Mouse (Mus musculus) ES-Bruce4 (cell line): ENCODE data around the gene Hes6. TPM values are rescaled to one million over a fixed set of nuclear protein-coding genes. Genes with fewer than 3 reads are reported as not detected.

Experiments
- H3K27ac ChIP-seq: 2 replicates; pipeline ENCODE4 v1.5.1; 2012; ENCODE audit warnings: low read length, inconsistent platforms; ENCODE audit not compliant: insufficient read depth
- H3K27me3 ChIP-seq: 2 replicates; pipeline ENCODE4 v1.6.1; 2012; ENCODE audit warnings: mild to moderate bottlenecking, low read length, inconsistent platforms; ENCODE audit not compliant: control insufficient read depth, poor library complexity, insufficient read depth, severe bottlenecking
- H3K36me3 ChIP-seq: 2 replicates; pipeline ENCODE4 v1.6.1; 2012; ENCODE audit warnings: inconsistent platforms, mild to moderate bottlenecking, low read length, moderate library complexity; ENCODE audit not compliant: control insufficient read depth, poor library complexity, insufficient read depth, severe bottlenecking
- H3K4me1 ChIP-seq: one replicate; pipeline ENCODE4 v1.8.1; 2011; ENCODE audit warnings: low read length; ENCODE audit not compliant: control insufficient read depth, insufficient read depth
- H3K4me3 ChIP-seq: 2 replicates; pipeline ENCODE4 v1.5.1; 2011; ENCODE audit warnings: low read depth, mild to moderate bottlenecking, low read length
- H3K9ac ChIP-seq: 2 replicates; pipeline ENCODE4 v1.6.1; 2012; ENCODE audit warnings: low read depth, mild to moderate bottlenecking, inconsistent platforms; ENCODE audit not compliant: poor library complexity, severe bottlenecking
- H3K9me3 ChIP-seq: replicated peaks from 2 replicates; pipeline ENCODE4 v1.6.1; 2012; ENCODE audit warnings: mild to moderate bottlenecking, low read length, inconsistent platforms; ENCODE audit not compliant: control insufficient read depth, poor library complexity, insufficient read depth, severe bottlenecking
- CTCF ChIP-seq: IDR thresholded peaks from one replicate; pipeline ENCODE4 v1.8.1; 2011; ENCODE audit warnings: low read depth, low read length
- EP300 ChIP-seq: IDR thresholded peaks from 2 replicates; pipeline ENCODE4 v1.6.1; 2011; ENCODE audit warnings: low read depth, low read length; ENCODE audit not compliant: insufficient read depth
- POLR2A ChIP-seq: IDR thresholded peaks from one replicate; pipeline ENCODE4 v1.8.1; 2011; ENCODE audit warnings: low read length; ENCODE audit not compliant: insufficient read depth
- polyA plus RNA-seq: library from polyadenylated mRNA; stranded (reverse); fragments of >200 nt; gene quantifications from 2 replicates; pipeline ENCODE4 v1.2.4, GENCODE M21; 2011; ENCODE audit warnings: low read depth; ENCODE audit not compliant: missing spikeins, insufficient read depth, insufficient read length

Gene Hes6
- polyA plus RNA-seq, 1 experiment = 13.0 TPM

- H3K36me3 ChIP-seq = no peaks in the 10 kb centered on the region
- H3K27ac ChIP-seq = no peak overlapping the region
- no peaks in the 10 kb centered on the region for H3K27me3 ChIP-seq
- no peak overlapping the region for H3K4me3 ChIP-seq
- no peaks in the 10 kb centered on the region for H3K9me3 ChIP-seq
- no peaks in the 10 kb centered on the region for H3K4me1 ChIP-seq
- no peak for TF ChIP-seq CTCF
- no peak for TF ChIP-seq EP300
- TF ChIP-seq POLR2A = no peak
- H3K9ac ChIP-seq = 0 out of 2 replicates have a peak overlapping the region, but pooled peaks have one; percentile 7
Observed at GRCm38 (mm10) chr1:91414903-91415302, 1.1 kb upstream of the Hes6 start.

DNA sequence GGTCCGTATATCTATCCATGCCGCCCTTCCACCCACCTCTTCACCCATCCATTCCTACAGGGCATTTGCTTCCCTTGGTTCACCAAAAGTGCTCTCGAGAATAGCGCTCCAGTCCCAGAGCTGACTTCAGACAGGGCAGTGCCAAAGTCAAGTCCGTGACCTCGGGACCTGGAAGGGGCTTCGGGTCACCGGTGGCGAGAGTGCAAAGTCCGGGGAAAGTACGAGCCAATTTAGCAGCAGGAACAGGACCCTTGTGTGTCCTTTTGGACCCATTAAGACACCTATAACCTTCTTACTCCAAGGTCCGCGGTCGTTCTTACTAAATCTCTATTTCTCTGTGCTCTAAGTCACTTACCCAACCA lies 321 bp downstream of the Hes6 start:
- Histone ChIP-seq H3K4me1 (no peaks in the 10 kb centered on the region), H3K9ac (0 out of 2 replicates have a peak overlapping the region, but pooled peaks have one; percentile 7), H3K36me3 (no peaks in the 10 kb centered on the region), H3K27ac (peak overlapping the region; percentile 54), H3K4me3 (peak overlapping the region; percentile 80), H3K27me3 (no peaks in the 10 kb centered on the region), H3K9me3 (no peaks in the 10 kb centered on the region)
- no peak for TF ChIP-seq CTCF
- TF ChIP-seq EP300 = no peak
- no peak for TF ChIP-seq POLR2A

DNA sequence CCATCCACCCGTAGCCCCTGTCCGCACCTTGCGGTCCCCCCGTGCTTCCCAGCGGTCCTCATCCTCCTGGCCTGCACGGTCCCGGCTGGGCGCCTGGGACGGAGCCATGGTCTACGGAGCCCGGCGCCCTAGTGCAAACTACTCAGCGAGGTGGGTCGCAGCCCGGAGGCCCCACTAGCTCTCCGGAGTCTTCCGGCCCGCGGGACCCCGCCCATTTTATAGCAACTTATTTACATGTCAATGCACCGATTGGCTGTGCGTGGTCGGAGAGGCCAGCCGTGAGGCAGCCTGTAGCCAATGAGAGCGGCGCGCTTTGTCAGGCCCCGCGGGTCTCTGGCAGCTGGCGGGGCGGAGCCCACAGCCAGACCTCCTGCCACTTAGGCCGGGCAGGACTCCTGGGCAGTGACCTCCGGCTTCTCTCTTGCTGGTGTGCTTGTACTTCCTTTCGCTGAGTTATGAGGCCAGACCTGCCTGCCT lies 770 bp downstream of the Hes6 start:
- TF ChIP-seq POLR2A = peak; percentile 51
- TF ChIP-seq EP300 = peak; percentile 76
- TF ChIP-seq CTCF = no peak
- Histone ChIP-seq H3K4me1 (no peaks in the 10 kb centered on the region), H3K9me3 (no peaks in the 10 kb centered on the region), H3K36me3 (no peaks in the 10 kb centered on the region), H3K9ac (peak overlapping the region; percentile 67), H3K4me3 (peak overlapping the region; percentile 80), H3K27me3 (no peaks in the 10 kb centered on the region), H3K27ac (peak overlapping the region; percentile 54)

GRCm38 (mm10) chr1:91412286-91413029 lies 1.4 kb downstream of the Hes6 start:
- no peaks in the 10 kb centered on the region for H3K9me3 ChIP-seq
- no peaks in the 10 kb centered on the region for H3K36me3 ChIP-seq
- H3K9ac ChIP-seq = peak overlapping the region; percentile 67
- peak overlapping the region; percentile 75 for H3K4me3 ChIP-seq
- H3K27me3 ChIP-seq = no peaks in the 10 kb centered on the region
- no peak overlapping the region for H3K27ac ChIP-seq
- H3K4me1 ChIP-seq = no peaks in the 10 kb centered on the region
- no peak for TF ChIP-seq CTCF
- TF ChIP-seq EP300 = no peak
- no peak for TF ChIP-seq POLR2A

GRCm38 (mm10) chr1:91411631-91412285 lies 2.1 kb downstream of the Hes6 start:
- Histone ChIP-seq H3K9ac (no peak overlapping the region), H3K4me1 (no peaks in the 10 kb centered on the region), H3K27ac (no peak overlapping the region)

GRCm38 (mm10) chr1:91407819-91408218 lies 6.0 kb downstream of the Hes6 start:
- no peaks in the 10 kb centered on the region for H3K36me3 ChIP-seq
- H3K9me3 ChIP-seq = no peaks in the 10 kb centered on the region
- H3K4me3 ChIP-seq = no peak overlapping the region
- H3K4me1 ChIP-seq = no peaks in the 10 kb centered on the region
- H3K9ac ChIP-seq = no peak overlapping the region
- TF ChIP-seq POLR2A = no peak
- no peak for TF ChIP-seq EP300
- TF ChIP-seq CTCF = no peak
- H3K27me3 ChIP-seq = no peaks in the 10 kb centered on the region
- H3K27ac ChIP-seq = no peak overlapping the region

More at GRCm38 (mm10) chr1:91411631-91412285, 2.1 kb downstream of the Hes6 start:
- peak overlapping the region; percentile 75; the same call in 1 of the 2 replicates for H3K4me3 ChIP-seq
- no peaks in the 10 kb centered on the region for H3K27me3 ChIP-seq
- no peaks in the 10 kb centered on the region for H3K9me3 ChIP-seq
- TF ChIP-seq EP300 (no peak), CTCF (no peak), POLR2A (no peak)
- no peaks in the 10 kb centered on the region for H3K36me3 ChIP-seq
